Mouse (Mus musculus) left cerebral cortex, postnatal 10 days (tissue): ENCODE measurements at regions not wholly inside any gene's neighbourhood (a gene's known extent, or its start where the extent isn't known, plus 50 kb on each side); places are given as distances from the start of the nearest gene placed in this dataset.

Source experiments
- DNase-seq, 2 experiments: peaks; one replicate each; pipeline ENCODE4 v3.0.0; 2021 to 2022; ENCODE audit warnings: low spot score in 2 of 2, mixed read lengths in 1 of 2; ENCODE audit errors: extremely low spot score in 1 of 2
- intact Hi-C: fragments of 180-260 bp; cut with DNase I; formaldehyde crosslinking; loops from one replicate; pipeline ENCODE4 v1.15.1; 2025

- DNase-seq = peak; percentile 70 to 75
- intact Hi-C loops = loop anchor here (5.0 to 10.0 kb wide), 4 partner anchors 490 to 873 kb away; partner anchors contain the start of gene Lcorl
Observed at GRCm38 (mm10) chr5:46347368-46348083, 490.1 kb upstream of the Lcorl start.

DNA sequence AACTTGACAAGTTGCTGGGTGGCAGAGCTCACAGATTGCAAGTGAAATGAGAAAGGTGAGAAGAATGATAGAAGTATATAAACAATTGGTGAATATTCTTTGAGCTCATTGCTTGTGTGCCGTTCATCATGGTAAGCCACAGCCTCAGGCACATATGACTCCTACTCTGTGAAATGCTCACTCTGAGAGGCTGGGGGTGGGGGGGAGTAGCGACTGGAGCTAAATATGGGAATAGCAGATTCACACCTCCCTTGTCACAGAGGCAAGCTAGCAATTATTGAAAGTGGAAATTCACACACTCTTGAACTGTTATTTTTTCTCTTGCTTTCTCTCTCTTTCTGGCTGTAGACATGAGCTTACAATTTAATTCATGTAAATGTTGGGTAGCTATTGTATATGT is 481.0 kb upstream of the Lcorl start:
- intact Hi-C loops = no loop called here
- DNase-seq = no peak

GRCm38 (mm10) chr5:46330880-46331279 is 473.5 kb upstream of the Lcorl start:
- intact Hi-C loops = no loop called here
- DNase-seq = no peak
